Mouse (Mus musculus): Measurements from ENCODE around the gene Egln2. TPM values are rescaled to one million over a fixed set of nuclear protein-coding genes. Genes with fewer than 3 reads are reported as not detected.

Egln2 gene
- total RNA-seq, 1 experiment: 53.4 TPM

DNA sequence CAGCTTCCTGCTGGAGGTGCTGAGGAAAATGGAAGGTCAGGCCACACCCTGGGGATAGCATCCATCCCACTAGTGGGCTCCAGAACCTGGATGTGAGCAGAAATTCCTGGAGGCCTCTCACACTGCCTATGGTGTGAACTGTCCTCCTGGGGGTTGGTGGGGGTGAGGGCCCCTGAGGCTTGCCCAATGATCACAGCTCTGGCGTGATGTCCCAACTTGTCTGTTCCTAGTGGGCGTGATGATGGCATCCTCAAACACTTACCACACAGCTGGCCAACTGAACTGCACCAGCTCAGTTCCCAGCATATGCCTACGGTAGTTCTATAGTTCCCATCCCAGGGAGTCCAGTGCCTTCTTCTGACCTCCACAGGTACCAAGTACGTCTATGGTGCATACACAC lies 41.6 kb downstream of the Egln2 start:
- no peak overlapping the region for H3K9ac ChIP-seq (ENCODE audit: insufficient read depth, low read depth, low read length, poor library complexity, severe bottlenecking)
- no peak overlapping the region for H3K27ac ChIP-seq (ENCODE audit: insufficient read depth, low read depth, low read length, poor library complexity, severe bottlenecking)
- in situ Hi-C loops (cut with MboI; ENCODE audit: low sequenced_read_pairs in 2 of 2, unreplicated experiment in 2 of 2): loop anchor here in 1 of 2 experiments (10.0 kb wide), 1 partner anchor 350 kb away; no protein-coding TSS in a partner anchor
- no peak overlapping the region for H3K4me3 ChIP-seq (ENCODE audit: insufficient read depth in 1 of 2, low read depth in 1 of 2, low read length in 2 of 2, poor library complexity in 1 of 2, severe bottlenecking in 1 of 2)
- no peaks in the 10 kb centered on the region for H3K4me1 ChIP-seq (ENCODE audit: control insufficient read depth in 2 of 2, insufficient read depth in 2 of 2, low read length in 2 of 2, poor library complexity in 1 of 2)
- TF ChIP-seq HCFC1 (IDR thresholded peaks at IDR 0.05; ENCODE audit: borderline replicate concordance, insufficient read depth, low read length) (no peak), MAFK (IDR thresholded peaks at IDR 0.05; ENCODE audit: insufficient read depth, low read depth, low read length) (no peak), ZNF384 (IDR thresholded peaks at IDR 0.05; ENCODE audit: low read depth, low read length) (no peak), CHD2 (IDR thresholded peaks at IDR 0.05; ENCODE audit: low read depth, low read length) (no peak), ZC3H11A (IDR thresholded peaks at IDR 0.05; ENCODE audit: borderline replicate concordance, low read depth, low read length) (no peak)
- no peaks in the 10 kb centered on the region for H3K9me3 ChIP-seq (ENCODE audit: control insufficient read depth, insufficient read depth, low read depth, low read length)
- no peaks in the 10 kb centered on the region for H3K36me3 ChIP-seq (ENCODE audit: control insufficient read depth, insufficient read depth, low read length, poor library complexity, severe bottlenecking)
- DNase-seq (ENCODE audit: low read depth, low spot score): no peak

GRCm38 (mm10) chr7:27124305-27124832 lies 42.2 kb downstream of the Egln2 start:
- Histone ChIP-seq H3K27ac (ENCODE audit: insufficient read depth, low read depth, low read length, poor library complexity, severe bottlenecking) (no peak overlapping the region), H3K4me3 (ENCODE audit: insufficient read depth in 1 of 2, low read depth in 1 of 2, low read length in 2 of 2, poor library complexity in 1 of 2, severe bottlenecking in 1 of 2) (no peak overlapping the region), H3K4me1 (ENCODE audit: control insufficient read depth in 2 of 2, insufficient read depth in 2 of 2, low read length in 2 of 2, poor library complexity in 1 of 2) (no peaks in the 10 kb centered on the region), H3K36me3 (ENCODE audit: control insufficient read depth, insufficient read depth, low read length, poor library complexity, severe bottlenecking) (no peaks in the 10 kb centered on the region), H3K9me3 (ENCODE audit: control insufficient read depth, insufficient read depth, low read depth, low read length) (no peaks in the 10 kb centered on the region), H3K9ac (ENCODE audit: insufficient read depth, low read depth, low read length, poor library complexity, severe bottlenecking) (no peak overlapping the region)
- TF ChIP-seq ZNF384 (IDR thresholded peaks at IDR 0.05; ENCODE audit: low read depth, low read length): no peak
- no peak for TF ChIP-seq MAFK (IDR thresholded peaks at IDR 0.05; ENCODE audit: insufficient read depth, low read depth, low read length)
- TF ChIP-seq ZC3H11A (IDR thresholded peaks at IDR 0.05; ENCODE audit: borderline replicate concordance, low read depth, low read length): no peak
- TF ChIP-seq CHD2 (IDR thresholded peaks at IDR 0.05; ENCODE audit: low read depth, low read length): no peak
- TF ChIP-seq HCFC1 (IDR thresholded peaks at IDR 0.05; ENCODE audit: borderline replicate concordance, insufficient read depth, low read length): no peak
- in situ Hi-C loops (cut with MboI; ENCODE audit: low sequenced_read_pairs in 2 of 2, unreplicated experiment in 2 of 2): loop anchor here in 1 of 2 experiments (10.0 kb wide), 1 partner anchor 350 kb away; no protein-coding TSS in a partner anchor
- DNase-seq (ENCODE audit: low read depth, low spot score): no peak

DNA sequence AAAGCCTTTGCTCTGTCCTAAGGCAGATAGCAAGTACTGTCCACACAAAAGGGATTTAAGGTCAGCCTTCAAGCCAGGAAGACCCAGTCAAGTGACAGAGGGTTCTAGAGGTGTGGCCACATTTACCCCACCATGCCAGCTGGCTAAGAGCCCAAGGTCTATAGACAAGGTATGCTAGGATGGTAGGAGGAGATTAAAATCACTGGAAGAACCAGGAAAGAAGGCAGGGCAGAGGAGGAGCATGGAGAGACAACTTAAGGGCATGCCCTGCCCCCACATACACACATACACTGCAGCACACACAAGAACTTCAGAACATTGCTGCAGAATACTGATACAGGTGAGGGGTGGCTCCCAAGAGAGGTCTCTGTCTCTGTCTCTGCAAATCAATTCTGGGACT lies 46.9 kb downstream of the Egln2 start, which contains the start of gene Cyp2f2:
Cyp2f2 (plus strand) TSS at position 234 of the 400 bp plus-strand sequence.
- in situ Hi-C loops (cut with MboI; ENCODE audit: low sequenced_read_pairs in 2 of 2, unreplicated experiment in 2 of 2): loop anchor here in 1 of 2 experiments (10.0 kb wide), 1 partner anchor 345 kb away; no protein-coding TSS in a partner anchor
- TF ChIP-seq HCFC1 (IDR thresholded peaks at IDR 0.05; ENCODE audit: borderline replicate concordance, insufficient read depth, low read length): no peak
- no peak for TF ChIP-seq ZNF384 (IDR thresholded peaks at IDR 0.05; ENCODE audit: low read depth, low read length)
- TF ChIP-seq CHD2 (IDR thresholded peaks at IDR 0.05; ENCODE audit: low read depth, low read length): no peak
- no peak for TF ChIP-seq ZC3H11A (IDR thresholded peaks at IDR 0.05; ENCODE audit: borderline replicate concordance, low read depth, low read length)
- TF ChIP-seq MAFK (IDR thresholded peaks at IDR 0.05; ENCODE audit: insufficient read depth, low read depth, low read length): no peak

GRCm38 (mm10) chr7:27118033-27118511 lies 48.5 kb downstream of the Egln2 start:
- no peak overlapping the region for H3K9ac ChIP-seq (ENCODE audit: insufficient read depth, low read depth, low read length, poor library complexity, severe bottlenecking)
- in situ Hi-C loops (cut with MboI; ENCODE audit: low sequenced_read_pairs in 2 of 2, unreplicated experiment in 2 of 2): no loop called here
- TF ChIP-seq MAFK (IDR thresholded peaks at IDR 0.05; ENCODE audit: insufficient read depth, low read depth, low read length) (no peak), ZNF384 (IDR thresholded peaks at IDR 0.05; ENCODE audit: low read depth, low read length) (no peak), ZC3H11A (IDR thresholded peaks at IDR 0.05; ENCODE audit: borderline replicate concordance, low read depth, low read length) (no peak), HCFC1 (IDR thresholded peaks at IDR 0.05; ENCODE audit: borderline replicate concordance, insufficient read depth, low read length) (no peak), CHD2 (IDR thresholded peaks at IDR 0.05; ENCODE audit: low read depth, low read length) (no peak)
- no peaks in the 10 kb centered on the region for H3K9me3 ChIP-seq (ENCODE audit: control insufficient read depth, insufficient read depth, low read depth, low read length)
- DNase-seq (ENCODE audit: low read depth, low spot score): no peak
- H3K4me1 ChIP-seq (ENCODE audit: control insufficient read depth in 2 of 2, insufficient read depth in 2 of 2, low read length in 2 of 2, poor library complexity in 1 of 2): no peaks in the 10 kb centered on the region; a peak in 1 of 4 replicates
- no peak overlapping the region for H3K4me3 ChIP-seq (ENCODE audit: insufficient read depth in 1 of 2, low read depth in 1 of 2, low read length in 2 of 2, poor library complexity in 1 of 2, severe bottlenecking in 1 of 2)
- no peaks in the 10 kb centered on the region for H3K36me3 ChIP-seq (ENCODE audit: control insufficient read depth, insufficient read depth, low read length, poor library complexity, severe bottlenecking)
- H3K27ac ChIP-seq (ENCODE audit: insufficient read depth, low read depth, low read length, poor library complexity, severe bottlenecking): no peak overlapping the region

More for the DNA sequence above, 46.9 kb downstream of the Egln2 start, which contains the start of gene Cyp2f2:
- Histone ChIP-seq H3K4me1 (ENCODE audit: control insufficient read depth in 2 of 2, insufficient read depth in 2 of 2, low read length in 2 of 2, poor library complexity in 1 of 2) (no peaks in the 10 kb centered on the region; a peak in 1 of 4 replicates), H3K4me3 (ENCODE audit: insufficient read depth in 1 of 2, low read depth in 1 of 2, low read length in 2 of 2, poor library complexity in 1 of 2, severe bottlenecking in 1 of 2) (no peak within 1 kb of the TSS), H3K36me3 (ENCODE audit: control insufficient read depth, insufficient read depth, low read length, poor library complexity, severe bottlenecking) (no peaks in the 10 kb centered on the region), H3K9me3 (ENCODE audit: control insufficient read depth, insufficient read depth, low read depth, low read length) (no peaks in the 10 kb centered on the region), H3K9ac (ENCODE audit: insufficient read depth, low read depth, low read length, poor library complexity, severe bottlenecking) (no peak within 1 kb of the TSS), H3K27ac (ENCODE audit: insufficient read depth, low read depth, low read length, poor library complexity, severe bottlenecking) (no peak within 1 kb of the TSS)
- no peak for DNase-seq (ENCODE audit: low read depth, low spot score)
